Mouse (Mus musculus) thymus, adult 2 months (tissue): ENCODE results near the gene Trip11.

ENCODE experiments used
- CTCF ChIP-seq: fragments of 200-500 bp; IDR thresholded peaks from 2 replicates; pipeline ENCODE4 v1.5.1; 2012; ENCODE audit warnings: mild to moderate bottlenecking, control low read depth, low read length, moderate library complexity, borderline replicate concordance; ENCODE audit not compliant: control insufficient read depth, poor library complexity, insufficient read depth; ENCODE audit errors: extremely low read depth
- POLR2A ChIP-seq: fragments of 200-500 bp; IDR thresholded peaks from 2 replicates; pipeline ENCODE4 v1.6.1; 2012; ENCODE audit warnings: mild to moderate bottlenecking, low read length, control low read depth, moderate library complexity; ENCODE audit not compliant: control insufficient read depth, poor library complexity, insufficient read depth; ENCODE audit errors: extremely low read depth

GRCm38 (mm10) chr12:101904906-101905305 is 8.2 kb downstream of the Trip11 start:
- TF ChIP-seq POLR2A (no peak), CTCF (no peak)
